Mouse (Mus musculus) hindbrain, embryonic 12.5 days (tissue): Measurements from ENCODE around the gene Ccdc62. TPM values are rescaled to one million over a fixed set of nuclear protein-coding genes. Genes with fewer than 3 reads are reported as not detected.

Source experiments
- microRNA-seq: library from miRNA; unstranded; fragments of <30 nt; microRNA quantifications from one replicate; pipeline ENCODE4, GENCODE M21; 2017
- polyA plus RNA-seq: library from polyadenylated mRNA; unstranded; fragments of >200 nt; fragmentation: Nextera tagmentation; extraction: Ambion mirVana; gene quantifications from 2 replicates; pipeline ENCODE4 v1.2.1, GENCODE M21; 2016

Ccdc62 gene
- polyA plus RNA-seq, 1 experiment from 2014 or later, result 5.3 TPM

Small RNA genes lying within 50 kb of the gene (microRNA-seq; reads per million reads assigned to microRNA genes)
- 0.81 reads per million for gene Mir7032

Other genes starting within 250 kb of the Ccdc62 start
- 71.4 and 74.6 TPM in 2 replicates for gene Clip1, start 246.1 kb upstream of the Ccdc62 start, polyA plus RNA-seq
- 80.2 and 90.5 TPM in 2 replicates for gene Zcchc8, start 209.6 kb upstream of the Ccdc62 start, polyA plus RNA-seq
- 166 and 182 TPM in 2 replicates for gene Rsrc2, start 181.3 kb upstream of the Ccdc62 start, polyA plus RNA-seq
- gene Kntc1, start 181.0 kb upstream of the Ccdc62 start, polyA plus RNA-seq, result 26.6 and 30.4 TPM in 2 replicates
- gene Hcar2, start 65.2 kb upstream of the Ccdc62 start, polyA plus RNA-seq, result not detected in 2 replicates
- 0.18 and 0.50 TPM in 2 replicates for gene Hcar1, start 50.7 kb upstream of the Ccdc62 start, polyA plus RNA-seq
- 153 and 180 TPM in 2 replicates for gene Denr, start 23.5 kb upstream of the Ccdc62 start, polyA plus RNA-seq
- gene Gm43518, start 3.3 kb upstream of the Ccdc62 start, polyA plus RNA-seq, result 3.4 and 4.0 TPM in 2 replicates
- 14.4 and 20.4 TPM in 2 replicates for gene Hip1r, start 42.9 kb downstream of the Ccdc62 start, polyA plus RNA-seq
- 70.8 and 78.6 TPM in 2 replicates for gene Vps37b, start 101.6 kb downstream of the Ccdc62 start, polyA plus RNA-seq
- 3.7 and 3.8 TPM in 2 replicates for gene Abcb9, start 165.1 kb downstream of the Ccdc62 start, polyA plus RNA-seq
- 19.6 and 25.7 TPM in 2 replicates for gene Ogfod2, start 181.6 kb downstream of the Ccdc62 start, polyA plus RNA-seq
- 86.4 and 88.8 TPM in 2 replicates for gene Arl6ip4, start 185.4 kb downstream of the Ccdc62 start, polyA plus RNA-seq